ENCODE assay signal across 21 mouse cellular contexts in the genomic region with DNA sequence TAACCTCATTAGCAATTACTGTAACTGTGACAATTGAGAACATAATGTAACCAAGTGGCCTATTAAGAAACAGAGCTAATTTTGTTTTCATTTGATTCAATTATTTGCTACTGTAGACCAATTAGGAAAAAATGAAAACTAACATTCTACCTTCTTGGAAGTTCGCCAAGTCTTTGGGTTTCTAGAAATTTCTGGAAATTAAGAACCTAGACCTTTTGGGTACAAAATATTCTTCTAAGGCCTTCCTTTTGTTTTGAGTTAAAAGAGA. TPM values are rescaled to one million over a fixed set of nuclear protein-coding genes. Genes with fewer than 3 reads are reported as not detected.
"Had no signal": no experiment of that assay in that cellular context is flagged by ENCODE, and none has a peak within 500 bp of the region (broad histone marks: within the 10 kb centered on the region; RNA-seq: fewer than 3 reads in every experiment).

No protein-coding gene starts in this region.

- H3K9me3 ChIP-seq: limb, embryonic 10.5 days; limb, embryonic 13.5 days; liver, embryonic 12.5 days; liver, embryonic 15.5 days; lung, embryonic 15.5 days; midbrain, embryonic 10.5 days; midbrain, embryonic 13.5 days; neural tube, embryonic 13.5 days; stomach, embryonic 15.5 days had no signal

- H3K27me3 ChIP-seq: lung, embryonic 15.5 days; stomach, embryonic 15.5 days had no signal

- ATAC-seq: liver, embryonic 12.5 days; midbrain, embryonic 13.5 days; midbrain, embryonic 16.5 days had no signal

- H3K4me2 ChIP-seq: limb, embryonic 13.5 days; liver, embryonic 12.5 days; liver, embryonic 15.5 days; lung, embryonic 15.5 days; midbrain, embryonic 13.5 days; neural tube, embryonic 13.5 days; stomach, embryonic 15.5 days had no signal

- H3K27ac ChIP-seq: kidney, postnatal 0 days; layer of hippocampus, adult 2 months; limb, embryonic 10.5 days; limb, embryonic 13.5 days; liver, embryonic 12.5 days; liver, embryonic 15.5 days; lung, embryonic 15.5 days; midbrain, embryonic 10.5 days; midbrain, embryonic 13.5 days; neural tube, embryonic 13.5 days; stomach, embryonic 15.5 days had no signal

- DNase-seq: layer of hippocampus, adult 9-11 months; spleen, adult 18-20 months; thymus, postnatal 36 days had no signal

- H3K9ac ChIP-seq: limb, embryonic 13.5 days; liver, embryonic 12.5 days; liver, embryonic 15.5 days; lung, embryonic 15.5 days; midbrain, embryonic 13.5 days; neural tube, embryonic 13.5 days; stomach, embryonic 15.5 days had no signal

- H3K4me3 ChIP-seq: layer of hippocampus, adult 2 months; limb, embryonic 10.5 days; limb, embryonic 13.5 days; liver, embryonic 12.5 days; liver, embryonic 15.5 days; lung, embryonic 15.5 days; megakaryocyte, embryonic 14.5 days; midbrain, embryonic 10.5 days; midbrain, embryonic 13.5 days; myocyte; neural tube, embryonic 13.5 days; stomach, embryonic 15.5 days had no signal

- H3K36me3 ChIP-seq: limb, embryonic 10.5 days; limb, embryonic 13.5 days; liver, embryonic 12.5 days; liver, embryonic 15.5 days; lung, embryonic 15.5 days; midbrain, embryonic 10.5 days; midbrain, embryonic 13.5 days; neural tube, embryonic 13.5 days; stomach, embryonic 15.5 days had no signal

RNA-seq across cellular contexts. Expression of gene Cavin3, which starts 4.7 kb away (rescaled TPM):
- total RNA-seq: monocyte, adult 5-6 weeks; neutrophil, adult 5-6 weeks had no signal

RNA-seq across cellular contexts. Expression of gene Cckbr, which starts 51.8 kb away (rescaled TPM):
- total RNA-seq: monocyte, adult 5-6 weeks; neutrophil, adult 5-6 weeks had no signal
- polyA plus RNA-seq: large intestine, adult 2 months; liver, embryonic 12.5 days; liver, embryonic 15.5 days; myocyte; urinary bladder, adult 2 months had no signal
